Mouse (Mus musculus) CH12.LX (cell line): Measurements from ENCODE around the gene Fam207a. TPM values are rescaled to one million over a fixed set of nuclear protein-coding genes. Genes with fewer than 3 reads are reported as not detected.

Experiments
- DNase-seq: peaks from one replicate; pipeline ENCODE4 v3.0.0-alpha.2; 2013; ENCODE audit errors: extremely low read depth
- H3K27ac ChIP-seq: 2 replicates; pipeline ENCODE4 v1.5.1; 2012; ENCODE audit warnings: low read depth, mild to moderate bottlenecking, control low read depth, moderate library complexity; ENCODE audit not compliant: insufficient read depth
- H3K27me3 ChIP-seq: replicated peaks from 2 replicates; pipeline ENCODE3; 2012; ENCODE audit warnings: inconsistent platforms
- H3K36me3 ChIP-seq, 2 experiments: replicated peaks in 1 of 2; 2 replicates each; pipeline versions ENCODE3 to v1.6.1; 2012; ENCODE audit warnings: inconsistent platforms in 1 of 2, low read length in 1 of 2, mild to moderate bottlenecking in 1 of 2, mixed read lengths in 1 of 2, moderate library complexity in 1 of 2; ENCODE audit not compliant: control insufficient read depth in 1 of 2, insufficient read depth in 1 of 2
- H3K4me1 ChIP-seq, 2 experiments: 2 replicates each; pipeline ENCODE4 v1.6.1; 2012; ENCODE audit warnings: inconsistent platforms in 1 of 2, moderate library complexity in 1 of 2; ENCODE audit not compliant: insufficient read depth in 2 of 2, control insufficient read depth in 1 of 2
- H3K4me2 ChIP-seq: 2 replicates; pipeline ENCODE4 v1.6.1; 2012; ENCODE audit warnings: low read depth, mild to moderate bottlenecking, control low read depth; ENCODE audit not compliant: poor library complexity, insufficient read depth, severe bottlenecking
- H3K4me3 ChIP-seq, 3 experiments: fragments of 150-350 bp in 1 of 3; sonication (generic) in 1 of 3; replicated peaks in 1 of 3; 2 replicates each; pipeline versions ENCODE3 to v1.5.1; 2011 to 2012; ENCODE audit warnings: low read depth in 2 of 3, low read length in 2 of 3, mild to moderate bottlenecking in 2 of 3, moderate library complexity in 2 of 3, control low read depth in 1 of 3, improper control_type of control experiment in 1 of 3, inconsistent platforms in 1 of 3, mixed read lengths in 1 of 3; ENCODE audit not compliant: poor library complexity in 1 of 3
- H3K79me2 ChIP-seq: replicated peaks from 2 replicates; pipeline ENCODE4 v1.6.1; 2012; ENCODE audit warnings: mild to moderate bottlenecking, moderate library complexity; ENCODE audit not compliant: control insufficient read depth, poor library complexity, insufficient read depth, severe bottlenecking; ENCODE audit errors: extremely low read depth
- H3K9ac ChIP-seq: 2 replicates; pipeline ENCODE4 v1.6.1; 2012; ENCODE audit warnings: low read depth, mild to moderate bottlenecking, control low read depth, moderate library complexity; ENCODE audit not compliant: insufficient read depth
- H3K9me3 ChIP-seq: replicated peaks from 2 replicates; pipeline ENCODE3; 2012; ENCODE audit warnings: low read length, inconsistent platforms, mixed read lengths
- BHLHE40 ChIP-seq: IDR thresholded peaks from 2 replicates; pipeline ENCODE4 v1.6.1; 2011; ENCODE audit warnings: mild to moderate bottlenecking, low read depth, low read length, improper control_type of control experiment
- CHD1 ChIP-seq: IDR thresholded peaks from 2 replicates; pipeline ENCODE4 v1.6.1; 2012; ENCODE audit warnings: low read depth, low read length, improper control_type of control experiment, inconsistent platforms
- CHD2 ChIP-seq: IDR thresholded peaks from 2 replicates; pipeline ENCODE4 v1.6.1; 2011; ENCODE audit warnings: low read length, improper control_type of control experiment
- CTCF ChIP-seq, 2 experiments: IDR thresholded peaks in 1 of 2; conservative IDR thresholded peaks in 1 of 2; 2 replicates each; pipeline ENCODE4 v1.5.1; 2011 to 2012; ENCODE audit warnings: low read depth in 2 of 2, low read length in 2 of 2, improper control_type of control experiment in 1 of 2, inconsistent platforms in 1 of 2, mild to moderate bottlenecking in 1 of 2, moderate library complexity in 1 of 2
- E2F4 ChIP-seq: IDR thresholded peaks from 2 replicates; pipeline ENCODE4 v1.6.1; 2011; ENCODE audit warnings: low read depth, low read length, improper control_type of control experiment; ENCODE audit not compliant: insufficient replicate concordance
- ELF1 ChIP-seq: IDR thresholded peaks from 2 replicates; pipeline ENCODE4 v1.6.1; 2014; ENCODE audit warnings: low read depth, mild to moderate bottlenecking, inconsistent platforms, low read length, improper control_type of control experiment
- EP300 ChIP-seq: IDR thresholded peaks from 2 replicates; pipeline ENCODE4 v1.6.1; 2011; ENCODE audit warnings: low read length, improper control_type of control experiment
- HCFC1 ChIP-seq: IDR thresholded peaks from 2 replicates; pipeline ENCODE4 v1.6.1; 2012; ENCODE audit warnings: low read depth, mild to moderate bottlenecking, inconsistent platforms, low read length, improper control_type of control experiment
- IRF4 ChIP-seq: IDR thresholded peaks from 2 replicates; pipeline ENCODE4 v1.6.1; 2014; ENCODE audit warnings: low read depth, mild to moderate bottlenecking, inconsistent platforms, low read length, improper control_type of control experiment
- JUND ChIP-seq: conservative IDR thresholded peaks from 2 replicates; pipeline ENCODE4 v1.6.1; 2011; ENCODE audit warnings: low read depth, low read length, improper control_type of control experiment
- KAT2A ChIP-seq: IDR thresholded peaks from 2 replicates; pipeline ENCODE4 v1.6.1; 2012; ENCODE audit warnings: low read length, improper control_type of control experiment, inconsistent platforms; ENCODE audit not compliant: insufficient replicate concordance
- MAFK ChIP-seq: IDR thresholded peaks from 2 replicates; pipeline ENCODE4 v1.6.1; 2011; ENCODE audit warnings: low read length, improper control_type of control experiment; ENCODE audit not compliant: insufficient replicate concordance
- MAZ ChIP-seq: IDR thresholded peaks from 2 replicates; pipeline ENCODE4 v1.6.1; 2012; ENCODE audit warnings: low read depth, mild to moderate bottlenecking, inconsistent platforms, low read length, improper control_type of control experiment, moderate library complexity
- MEF2A ChIP-seq: IDR thresholded peaks from 2 replicates; pipeline ENCODE4 v1.6.1; 2014; ENCODE audit warnings: low read depth, mild to moderate bottlenecking, inconsistent platforms, low read length, improper control_type of control experiment, borderline replicate concordance
- MXI1 ChIP-seq: IDR thresholded peaks from 2 replicates; pipeline ENCODE4 v1.6.1; 2011; ENCODE audit warnings: mild to moderate bottlenecking, low read depth, low read length, improper control_type of control experiment
- MYC ChIP-seq: IDR thresholded peaks from 2 replicates; pipeline ENCODE4 v1.6.1; 2011; ENCODE audit warnings: low read depth, mild to moderate bottlenecking, improper control_type of control experiment, low read length
- NELFE ChIP-seq: IDR thresholded peaks from 2 replicates; pipeline ENCODE4 v1.6.1; 2011; ENCODE audit warnings: low read depth, low read length, improper control_type of control experiment
- POLR2A ChIP-seq: IDR thresholded peaks from 2 replicates; pipeline ENCODE4 v1.6.1; 2011; ENCODE audit warnings: low read depth, mild to moderate bottlenecking, improper control_type of control experiment, low read length
- POLR2AphosphoS2 ChIP-seq: IDR thresholded peaks from 2 replicates; pipeline ENCODE4 v1.6.1; 2011; ENCODE audit warnings: low read depth, low read length, improper control_type of control experiment
- RAD21 ChIP-seq: IDR thresholded peaks from 2 replicates; pipeline ENCODE4 v1.6.1; 2011; ENCODE audit warnings: low read depth, mild to moderate bottlenecking, low read length, improper control_type of control experiment, moderate library complexity
- SMC3 ChIP-seq: IDR thresholded peaks from 2 replicates; pipeline ENCODE4 v1.6.1; 2011; ENCODE audit warnings: low read depth, low read length, improper control_type of control experiment
- TCF12 ChIP-seq: IDR thresholded peaks from 2 replicates; pipeline ENCODE4 v1.6.1; 2014; ENCODE audit warnings: low read depth, mild to moderate bottlenecking, inconsistent platforms, low read length, improper control_type of control experiment
- UBTF ChIP-seq: IDR thresholded peaks from 2 replicates; pipeline ENCODE4 v1.6.1; 2012; ENCODE audit warnings: low read depth, mild to moderate bottlenecking, inconsistent platforms, low read length, improper control_type of control experiment, moderate library complexity
- USF2 ChIP-seq: conservative IDR thresholded peaks from 2 replicates; pipeline ENCODE4 v1.6.1; 2011; ENCODE audit warnings: low read depth, low read length, improper control_type of control experiment
- ZC3H11A ChIP-seq: IDR thresholded peaks from 2 replicates; pipeline ENCODE4 v1.6.1; 2012; ENCODE audit warnings: low read depth, mild to moderate bottlenecking, inconsistent platforms, low read length, improper control_type of control experiment
- dilution Hi-C: fragments of 300-500 bp; cut with MboI; formaldehyde crosslinking; loops from 2 replicates; pipeline ENCODE4 v1.14.3; 2020; ENCODE audit warnings: low sequenced_read_pairs; ENCODE audit not compliant: extremely low pct_unique_long_range_greater_than_20kb, extremely low pct_ligation_motif_present
- in situ Hi-C: fragments of 300-500 bp; cut with MboI; formaldehyde crosslinking; loops from 3 replicates; pipeline ENCODE4 v1.14.3; 2019; ENCODE audit warnings: low sequenced_read_pairs, low pct_ligation_motif_present, low pct_unique_long_range_greater_than_20kb, mixed read lengths
- polyA plus RNA-seq: library from polyadenylated mRNA; unstranded; fragments of >175 nt; gene quantifications from 2 replicates; pipeline ENCODE4 v1.2.1, GENCODE M21; 2012; ENCODE audit warnings: low read depth; ENCODE audit not compliant: insufficient read length
- total RNA-seq, 2 experiments: library from RNA; depleted of rRNA; stranded (reverse); fragments of 300-350 nt in 1 of 2; fragments of >200 nt in 1 of 2; gene quantifications; 2 replicates each; pipeline ENCODE4 v1.2.3; 2012 to 2014

Gene Fam207a
- total and polyA plus RNA-seq, 3 experiments: 43.1 to 65.4 (median 46.1) TPM

DNA sequence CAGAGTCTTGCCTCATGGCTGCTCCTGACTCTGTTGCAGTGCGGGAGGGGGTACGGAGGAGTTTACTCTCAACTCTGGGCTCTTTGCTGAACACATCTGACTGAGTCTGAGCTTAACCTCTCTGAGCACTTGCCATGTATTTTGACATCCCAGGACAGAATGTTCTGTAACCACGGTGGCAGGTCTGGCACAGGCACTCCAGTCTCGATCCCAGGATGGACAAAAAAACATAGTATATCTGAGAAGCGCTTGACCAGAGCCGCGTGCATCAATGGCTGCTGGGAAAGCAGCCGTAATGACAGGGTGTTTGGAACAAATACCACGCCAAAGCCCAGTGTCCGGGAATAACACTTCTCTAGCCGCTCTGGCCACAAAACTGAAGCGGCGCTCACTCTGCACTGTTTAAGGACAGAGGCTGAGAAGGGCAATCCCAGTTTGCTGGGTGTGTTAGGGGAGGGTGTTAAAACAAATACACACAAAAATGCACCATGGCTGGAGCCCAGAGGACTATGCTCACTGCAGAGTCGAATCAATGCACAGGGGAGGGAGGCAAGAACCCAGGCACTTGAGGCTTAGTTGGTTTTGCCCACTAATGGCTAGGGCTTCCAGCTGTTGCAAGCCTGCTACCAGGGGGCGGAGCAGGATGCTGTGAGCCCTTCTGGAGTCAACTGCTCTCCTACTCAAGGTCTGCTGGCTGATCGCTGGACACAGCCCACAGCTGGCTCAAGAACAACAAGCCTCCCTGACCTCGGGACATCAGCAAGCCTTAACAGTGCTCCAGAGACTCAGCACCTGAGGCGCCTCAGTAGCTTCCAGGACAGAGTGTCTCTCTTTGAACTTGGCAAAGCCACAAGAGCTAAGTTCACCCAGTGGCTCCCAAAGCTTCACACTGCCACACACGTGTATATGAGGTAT, 74.5 kb downstream of the Fam207a start:
- no peak for DNase-seq
- Histone ChIP-seq H3K9me3 (peaks cover 9% of the 10 kb centered on the region), H3K4me2 (peak overlapping the region; percentile 4; the same call in 1 of the 2 replicates), H3K36me3 (no peaks in the 10 kb centered on the region), H3K4me3 (no peak overlapping the region), H3K27me3 (peaks cover 5% of the 10 kb centered on the region), H3K27ac (no peak overlapping the region), H3K79me2 (no peaks in the 10 kb centered on the region), H3K9ac (no peak overlapping the region), H3K4me1 (peaks cover 0 to 3% of the 10 kb centered on the region in 2 experiments; a peak in 2 of 4 replicates)
- in situ Hi-C loops (no loop called here), dilution Hi-C loops (no loop called here)
- TF ChIP-seq SMC3 (no peak), CHD1 (no peak), UBTF (no peak), IRF4 (no peak), BHLHE40 (no peak), EP300 (no peak), ELF1 (no peak), MYC (no peak), HCFC1 (no peak), MAZ (no peak), JUND (no peak), MAFK (no peak), USF2 (no peak), POLR2A (no peak), POLR2AphosphoS2 (no peak), ZC3H11A (no peak), TCF12 (no peak), CHD2 (no peak), MXI1 (no peak), NELFE (no peak)

- Histone ChIP-seq H3K9ac (no peak overlapping the region), H3K79me2 (no peaks in the 10 kb centered on the region), H3K36me3 (no peaks in the 10 kb centered on the region), H3K27me3 (peaks cover 8% of the 10 kb centered on the region), H3K27ac (no peak overlapping the region), H3K4me1 (peaks cover 0 to 3% of the 10 kb centered on the region in 2 experiments; a peak in 2 of 4 replicates), H3K4me2 (peak overlapping the region; percentile 18; the same call in 1 of the 2 replicates), H3K4me3 (no peak overlapping the region), H3K9me3 (peaks cover 6% of the 10 kb centered on the region)
- dilution Hi-C loops: no loop called here
- DNase-seq: no peak
- in situ Hi-C loops: no loop called here
- no peak for TF ChIP-seq SMC3
- TF ChIP-seq E2F4: no peak
- no peak for TF ChIP-seq CTCF (conservative IDR thresholded peaks at IDR 0.05 in 1 of 2, IDR thresholded peaks at IDR 0.05 in 1 of 2; ENCODE audit: low read depth in 2 of 2, low read length in 2 of 2)
- TF ChIP-seq MAFK: no peak
- TF ChIP-seq KAT2A: no peak
- no peak for TF ChIP-seq RAD21
- no peak for TF ChIP-seq MEF2A
- no peak for TF ChIP-seq POLR2AphosphoS2
These were observed 75.3 kb downstream of the Fam207a start for GRCm38 (mm10) chr10:77440286-77440685.
